Mouse (Mus musculus): ENCODE data around the gene Slc33a1.

Slc33a1 gene

DNA sequence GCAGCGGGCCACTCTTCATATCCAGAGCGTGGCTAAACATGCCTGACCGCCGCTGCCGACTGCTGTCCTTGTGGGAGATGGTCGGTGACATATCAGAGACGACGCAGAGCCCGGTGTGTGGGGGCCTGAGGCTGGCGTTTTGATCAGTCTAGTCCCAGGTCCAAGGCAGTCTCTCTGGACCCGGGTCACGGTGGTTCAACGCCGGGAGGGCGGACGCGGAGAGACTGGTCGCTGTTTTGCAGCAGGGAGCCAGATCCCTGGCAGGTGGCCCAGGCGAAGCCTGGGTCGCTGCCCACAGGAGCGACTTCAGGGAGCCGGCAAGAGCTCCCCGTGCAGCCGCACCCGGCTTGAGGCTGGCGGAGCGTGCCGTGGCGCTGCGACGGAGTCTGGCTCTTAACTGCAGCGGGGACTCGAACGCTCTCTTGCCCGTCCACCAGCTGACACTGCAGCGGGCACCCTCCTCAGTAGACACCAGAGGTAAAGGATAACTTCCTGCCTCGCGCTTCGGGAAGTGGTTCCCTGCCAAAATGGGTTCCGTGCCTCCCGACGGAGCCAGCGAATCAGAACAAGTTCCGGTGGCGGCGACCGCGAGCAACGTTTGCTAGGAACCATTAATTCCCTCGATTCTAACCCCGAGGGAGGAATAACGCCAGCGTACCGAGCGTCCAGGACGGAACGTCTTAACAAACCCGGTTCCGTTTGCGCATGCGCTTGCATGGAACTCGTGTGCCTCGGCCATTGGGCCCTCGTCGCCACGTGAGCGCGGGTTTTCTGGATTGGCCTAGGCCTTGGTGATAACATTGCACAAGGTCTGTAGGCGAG is at the start of gene Slc33a1:
Gene Slc33a1 (minus strand): TSS at position 669 of the 822 bp plus-strand sequence.
- peak; percentile 97 for DNase-seq

DNA sequence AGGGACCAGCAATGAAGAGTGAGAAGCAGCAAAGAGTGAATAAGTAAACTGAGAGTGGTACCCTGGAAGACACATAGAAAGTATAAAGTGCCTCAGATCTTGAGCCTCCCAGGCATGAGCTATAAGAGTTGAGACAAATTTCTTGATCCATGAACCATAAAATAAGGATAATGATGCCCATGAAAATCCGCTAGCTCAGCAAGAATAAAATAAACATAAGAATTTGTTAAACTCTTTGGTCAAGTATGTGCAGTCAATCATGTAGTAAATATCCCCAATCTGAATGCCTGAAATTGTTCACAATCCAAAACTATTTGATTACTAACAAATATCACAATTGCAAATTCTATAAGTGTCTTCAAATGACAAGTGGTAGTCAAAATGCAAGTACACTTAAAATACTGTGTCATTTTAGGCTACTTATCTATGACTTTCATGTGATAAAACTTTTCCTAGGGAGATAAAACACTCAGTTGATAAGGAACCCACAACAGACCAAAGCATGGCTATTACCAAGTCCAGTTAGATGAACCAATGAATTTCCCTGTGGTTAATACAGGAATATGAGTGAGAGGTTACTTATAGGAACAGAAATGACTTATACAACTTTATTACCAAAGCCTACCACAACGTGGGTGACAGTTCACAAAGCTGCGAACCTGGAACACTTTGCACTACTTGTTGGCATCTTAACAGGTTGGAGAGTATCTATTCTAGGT is 24.3 kb upstream of the Slc33a1 start:
- DNase-seq, result no peak

DNA sequence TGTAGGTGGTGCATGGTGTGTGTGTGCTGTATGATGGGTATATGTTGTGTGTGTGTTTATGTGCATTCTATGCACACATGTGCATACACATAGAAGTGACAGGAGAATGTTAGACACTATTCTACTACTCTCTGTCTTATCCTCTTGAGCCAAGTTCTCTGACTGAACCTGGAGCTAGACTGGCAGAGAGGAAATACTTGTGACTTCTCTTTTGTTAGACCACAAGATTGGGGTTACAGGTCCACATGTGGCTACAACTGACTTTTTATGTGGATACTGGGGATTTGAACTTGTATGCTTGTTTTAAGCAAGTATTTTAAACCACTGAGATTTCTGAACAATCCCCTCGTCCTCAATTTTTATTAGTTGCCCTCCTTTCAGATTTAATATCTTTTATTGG is 22.1 kb upstream of the Slc33a1 start:
- no peak for DNase-seq

DNA sequence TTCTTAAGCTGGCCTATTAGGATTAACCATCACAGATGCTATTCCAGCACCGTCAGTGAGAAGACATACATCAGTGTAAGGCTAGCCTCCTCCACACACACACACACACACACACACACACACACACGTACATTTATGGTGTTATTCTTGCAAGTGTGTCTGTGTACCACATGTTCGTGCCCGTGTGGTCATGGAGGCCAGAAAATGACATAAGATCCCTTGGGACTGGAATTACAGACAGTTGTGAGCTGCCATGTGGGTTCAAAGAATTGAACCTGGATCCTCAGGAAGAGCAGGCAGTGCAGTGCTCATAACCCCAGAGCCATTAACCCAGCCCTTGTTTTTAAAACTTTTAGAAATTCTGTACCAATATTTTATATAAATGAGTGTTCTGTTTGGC is 13.3 kb upstream of the Slc33a1 start:
- DNase-seq, result no peak

DNA sequence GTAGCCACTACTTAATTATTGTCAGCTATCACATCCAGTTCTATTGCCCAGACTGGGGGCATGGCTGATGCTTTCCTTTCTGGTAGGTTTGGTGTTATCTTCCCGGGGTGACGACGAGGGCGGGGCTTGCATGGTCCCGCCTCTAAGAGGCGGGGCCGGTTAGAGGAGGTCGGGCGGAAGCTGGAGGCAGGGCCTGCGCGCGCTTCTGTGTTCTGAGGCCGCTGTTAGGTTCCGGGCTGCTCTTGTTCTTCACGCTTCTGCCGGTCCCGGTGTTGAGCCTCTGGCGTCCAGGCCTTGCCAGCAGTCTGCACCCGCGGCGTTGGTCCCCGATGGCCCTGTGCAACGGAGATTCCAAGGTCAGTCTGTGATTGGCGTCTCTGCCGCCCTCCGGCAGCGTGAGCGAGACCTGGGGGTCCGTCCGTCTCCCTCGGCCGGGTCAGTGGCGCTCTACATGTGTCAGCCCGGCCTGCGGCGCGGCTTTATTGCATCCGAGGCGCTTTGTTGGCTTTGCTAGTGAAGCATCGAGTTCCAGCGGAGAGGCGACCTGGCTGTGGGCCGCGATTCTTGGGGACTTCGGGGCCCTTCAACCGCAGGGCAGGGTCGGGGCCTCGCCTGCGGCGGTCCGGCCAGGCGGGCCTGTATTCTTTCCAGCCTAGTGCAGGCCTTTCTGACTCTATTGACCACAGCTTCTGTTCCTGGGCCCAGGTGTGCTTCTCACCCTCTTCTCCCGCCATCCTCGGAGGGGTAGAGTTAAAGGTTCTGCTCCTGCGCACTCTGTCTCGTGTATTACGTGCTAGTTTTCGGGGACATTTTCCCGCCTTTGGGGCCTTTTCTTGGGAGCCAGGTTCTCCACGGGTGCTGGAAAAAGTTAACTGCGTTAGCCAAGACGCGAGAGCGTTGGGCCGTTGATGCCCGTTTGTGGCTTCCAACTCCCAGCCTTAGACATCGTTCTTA is 11.7 kb upstream of the Slc33a1 start, which contains the start of gene Gmps:
Gene Gmps (plus strand): TSS at position 152 of the 954 bp plus-strand sequence.
- DNase-seq, result peak; percentile 97

DNA sequence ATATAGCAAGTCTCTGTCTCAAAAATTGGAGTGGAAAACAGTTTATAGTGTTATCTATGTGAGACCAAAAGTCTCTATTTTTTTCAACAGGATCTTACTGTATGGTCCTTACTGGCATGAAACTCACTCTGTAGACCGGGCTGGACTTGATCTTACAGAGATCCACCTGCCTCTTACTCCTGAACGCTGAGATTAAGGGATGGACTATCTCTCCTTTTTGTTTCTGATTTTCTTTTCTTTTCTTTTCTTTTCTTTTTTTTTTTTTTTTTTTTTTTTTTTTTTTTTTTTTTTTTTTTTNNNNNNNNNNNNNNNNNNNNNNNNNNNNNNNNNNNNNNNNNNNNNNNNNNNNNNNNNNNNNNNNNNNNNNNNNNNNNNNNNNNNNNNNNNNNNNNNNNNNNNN is 1.4 kb upstream of the Slc33a1 start:
- DNase-seq, result no peak

DNA sequence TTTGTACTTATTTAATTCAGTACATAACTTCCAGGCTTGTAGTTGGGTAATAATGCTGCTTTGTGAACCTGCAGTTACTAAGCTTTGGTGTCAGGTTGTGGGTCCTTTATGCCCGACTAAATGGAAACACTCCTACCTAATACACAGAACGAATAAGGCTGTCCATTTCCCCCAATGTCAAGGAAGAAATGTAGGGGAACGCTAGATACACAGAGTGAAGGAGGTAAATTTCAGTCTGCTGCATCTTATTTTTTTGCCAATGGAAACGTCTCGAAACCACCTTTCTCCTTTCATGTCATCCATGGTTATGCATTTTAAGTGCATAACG is 318 bp upstream of the Slc33a1 start:
- no peak for DNase-seq

DNA sequence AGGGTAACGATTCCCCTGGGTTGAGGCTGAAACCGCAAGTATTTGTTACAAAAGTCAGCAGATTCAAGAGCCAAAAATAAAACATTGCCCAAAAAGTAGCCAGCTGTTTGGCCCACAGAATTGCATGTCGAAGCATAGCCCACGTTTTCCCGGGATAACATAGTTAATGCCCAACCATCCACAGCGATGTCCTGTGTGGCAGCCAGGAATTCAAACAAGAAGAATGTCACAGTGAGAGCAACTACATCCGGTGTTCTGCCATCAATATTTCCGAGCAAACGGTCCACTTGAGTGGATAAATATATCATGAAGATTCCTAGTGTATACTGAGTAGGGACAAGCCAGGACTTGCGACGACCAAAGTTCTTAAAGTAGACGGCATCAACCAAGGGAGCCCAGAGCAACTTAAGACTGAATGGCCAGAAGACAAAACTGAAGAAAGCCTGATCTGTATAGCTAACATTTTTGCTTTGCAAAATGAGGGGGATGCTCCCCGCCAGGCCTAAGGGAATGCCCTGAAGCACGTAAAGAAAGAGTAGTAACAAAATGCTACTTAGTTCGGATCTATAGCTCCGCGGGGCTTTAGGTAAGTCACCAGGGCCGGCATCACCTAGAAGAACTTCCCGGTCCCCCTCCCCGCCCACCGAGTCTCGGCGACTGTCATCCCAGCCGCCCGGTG is 1.0 kb downstream of the Slc33a1 start:
- DNase-seq, result peak; percentile 60

DNA sequence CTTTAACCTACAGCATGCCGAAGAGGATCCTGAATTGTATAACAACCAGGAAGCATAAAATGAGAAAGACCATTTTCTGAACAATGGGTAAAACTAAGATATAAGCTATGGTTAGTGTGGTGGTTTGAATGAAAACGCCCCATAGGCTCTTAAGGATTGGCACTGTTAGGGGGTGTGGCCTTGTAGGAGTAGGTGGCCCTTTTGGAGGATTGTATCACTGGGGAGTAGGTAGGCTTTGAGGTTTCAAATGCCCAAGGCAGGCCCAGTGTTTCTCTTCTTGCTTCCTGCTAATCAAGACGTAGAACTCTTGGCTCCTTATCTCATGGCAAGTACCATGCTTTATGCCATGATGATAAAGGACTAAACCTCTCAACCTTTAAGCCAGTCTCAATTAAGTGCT is 14.7 kb downstream of the Slc33a1 start:
- DNase-seq, result no peak

DNA sequence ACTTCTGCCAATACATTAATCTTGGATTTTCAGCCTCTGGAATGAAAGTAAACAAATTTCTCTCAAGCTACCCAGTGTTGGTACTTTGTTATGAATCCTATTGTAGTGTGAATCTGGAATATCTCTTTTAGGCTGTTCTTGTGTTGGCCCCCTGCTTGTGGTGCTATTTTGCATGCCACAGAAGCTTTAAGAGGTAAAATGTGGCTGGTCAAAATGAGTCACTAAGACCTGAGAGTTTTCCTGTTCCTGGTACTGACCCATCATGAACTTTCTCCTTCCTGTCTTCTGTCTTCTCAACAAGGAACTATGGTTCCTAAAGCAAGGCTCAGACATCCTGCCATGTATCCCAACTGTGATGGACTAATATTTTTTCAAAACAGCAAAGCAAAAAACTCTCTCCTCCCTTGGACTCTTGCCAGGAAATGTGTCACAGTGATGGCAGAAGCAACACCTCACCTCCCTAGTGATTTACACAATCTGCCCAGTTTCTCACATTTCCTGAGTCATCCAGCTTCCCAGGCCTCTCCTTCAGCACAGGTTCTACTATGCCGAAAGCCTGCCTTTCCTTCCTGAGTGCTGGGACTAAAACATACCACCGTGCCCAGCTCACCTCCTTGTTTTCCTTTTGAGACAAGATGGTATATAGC is 23.2 kb downstream of the Slc33a1 start:
- DNase-seq, result no peak

DNA sequence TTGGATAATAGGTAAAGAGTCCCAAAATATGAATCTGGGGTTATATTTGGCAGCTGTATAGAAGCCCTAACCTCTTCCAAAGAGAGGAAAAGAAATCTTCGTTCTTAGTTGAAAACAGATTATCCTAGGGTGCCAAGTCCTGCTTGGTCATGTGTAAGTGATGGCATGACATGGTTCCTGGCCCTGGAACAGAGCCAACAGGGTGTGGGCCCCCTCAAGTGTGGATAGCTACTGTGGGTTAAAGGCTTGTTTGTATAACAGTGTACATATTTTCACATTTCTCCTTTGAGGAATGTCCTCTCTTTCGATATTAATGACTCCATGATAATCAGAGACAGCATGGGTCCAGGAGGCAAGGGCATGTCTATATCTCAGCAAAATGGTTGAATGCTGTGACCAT is 25.6 kb downstream of the Slc33a1 start:
- no peak for DNase-seq

DNA sequence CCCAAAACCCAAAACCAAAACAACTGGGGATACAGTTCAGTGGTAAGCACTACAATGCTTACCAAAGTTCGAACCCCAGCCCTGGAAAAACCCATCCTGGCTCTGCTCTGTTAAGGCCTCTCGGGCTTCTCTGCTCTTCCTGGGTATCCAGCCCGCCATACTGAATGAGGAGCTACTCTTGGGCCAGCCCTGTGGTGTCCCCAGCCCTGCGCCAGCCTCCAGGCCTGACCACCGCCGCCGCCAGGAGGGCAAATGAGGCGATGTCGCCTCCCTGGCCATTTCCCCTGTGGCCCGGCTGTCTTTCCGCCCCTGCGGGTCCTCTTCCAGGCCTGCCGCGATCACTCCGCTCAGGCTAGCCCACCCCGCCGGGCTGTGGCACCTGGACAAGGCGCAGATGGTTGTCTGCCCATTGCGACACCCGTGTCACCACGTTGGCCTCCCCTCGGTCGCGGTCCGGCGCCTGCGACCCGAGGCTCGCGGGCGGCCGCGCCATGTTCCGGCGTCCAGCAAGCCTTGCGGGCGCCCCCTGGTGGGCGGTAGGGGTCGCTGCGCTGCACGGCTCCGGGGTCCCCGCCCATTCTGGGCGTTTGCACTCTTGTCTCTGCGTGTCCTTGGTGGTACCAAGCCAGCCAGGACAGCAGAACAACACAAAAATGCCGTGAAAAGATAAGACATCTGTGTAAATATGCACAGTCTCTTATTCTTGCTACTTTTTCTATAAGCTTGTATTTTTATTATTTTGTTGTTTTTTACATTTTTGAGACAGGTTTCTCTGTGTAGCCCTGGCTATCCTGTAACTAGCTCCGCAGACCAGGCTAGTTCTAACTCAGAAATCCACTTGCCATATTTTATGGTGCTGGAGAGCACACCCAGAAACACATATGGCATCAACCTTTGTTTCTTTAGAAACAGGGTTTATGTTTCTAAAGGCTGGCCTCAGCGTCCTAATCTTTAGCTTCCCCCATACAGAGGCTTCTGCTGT is 35.4 kb downstream of the Slc33a1 start, which contains the start of gene E130311K13Rik:
Gene E130311K13Rik (minus strand): TSS at position 595 of the 982 bp plus-strand sequence.
- DNase-seq, result peak; percentile 87

DNA sequence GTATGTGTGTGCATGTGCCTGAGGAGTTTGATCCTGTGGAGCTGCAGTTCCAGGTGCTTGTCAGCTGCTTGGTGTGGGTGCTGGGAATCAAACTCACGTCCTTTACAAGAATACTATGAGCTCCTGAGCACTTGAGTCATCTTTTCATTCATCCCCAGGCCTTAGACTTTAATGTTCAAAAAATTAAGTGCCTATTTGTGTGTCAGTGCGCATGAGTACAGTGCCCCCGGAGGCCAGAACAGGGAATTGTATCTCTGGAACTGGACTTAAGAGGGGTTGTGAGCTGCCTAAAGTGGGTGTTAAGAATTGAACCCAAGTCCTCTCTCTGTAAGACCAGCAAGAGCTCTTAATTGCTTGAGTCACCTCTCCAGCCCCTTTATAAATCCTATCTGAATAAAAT is 44.9 kb downstream of the Slc33a1 start:
- DNase-seq, result peak; percentile 43

DNA sequence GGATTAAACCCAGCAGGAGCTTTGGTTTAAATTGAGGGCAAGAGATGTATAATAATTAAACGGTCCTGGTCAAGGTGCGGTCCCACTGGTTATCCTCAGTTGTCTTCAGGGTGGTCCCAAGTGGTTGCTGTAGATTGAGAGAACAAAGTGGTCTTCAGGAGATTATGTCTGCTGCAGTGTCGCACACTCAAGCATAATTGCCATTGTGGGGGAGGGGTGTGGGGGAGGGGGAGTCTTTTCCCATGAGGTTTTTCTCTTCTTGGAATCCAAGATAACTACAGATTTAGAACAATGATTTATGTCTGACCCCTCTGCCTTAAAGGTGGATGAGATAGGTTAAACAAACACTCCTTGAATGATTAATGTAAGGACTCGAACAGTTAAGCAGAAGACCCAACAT is 54.3 kb downstream of the Slc33a1 start:
- no peak for DNase-seq

DNA sequence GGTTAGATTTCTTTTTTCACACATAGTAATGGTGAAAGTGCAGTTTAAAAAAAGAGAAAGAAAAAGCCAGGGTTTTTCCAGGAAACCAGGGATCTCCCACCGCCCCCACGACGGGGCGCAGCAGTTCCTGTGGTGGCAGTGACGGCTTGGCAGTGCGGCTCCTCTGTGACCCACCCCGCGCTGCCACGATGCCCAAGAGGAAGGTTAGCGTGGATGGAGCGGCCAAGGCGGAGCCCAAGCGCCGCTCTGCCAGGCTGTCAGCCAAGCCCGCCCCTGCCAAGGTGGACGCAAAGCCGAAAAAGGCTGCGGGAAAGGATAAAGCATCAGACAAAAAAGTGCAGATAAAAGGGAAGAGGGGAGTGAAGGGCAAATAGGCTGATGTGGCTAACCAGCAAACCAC is 59.3 kb downstream of the Slc33a1 start:
- DNase-seq, result no peak

DNA sequence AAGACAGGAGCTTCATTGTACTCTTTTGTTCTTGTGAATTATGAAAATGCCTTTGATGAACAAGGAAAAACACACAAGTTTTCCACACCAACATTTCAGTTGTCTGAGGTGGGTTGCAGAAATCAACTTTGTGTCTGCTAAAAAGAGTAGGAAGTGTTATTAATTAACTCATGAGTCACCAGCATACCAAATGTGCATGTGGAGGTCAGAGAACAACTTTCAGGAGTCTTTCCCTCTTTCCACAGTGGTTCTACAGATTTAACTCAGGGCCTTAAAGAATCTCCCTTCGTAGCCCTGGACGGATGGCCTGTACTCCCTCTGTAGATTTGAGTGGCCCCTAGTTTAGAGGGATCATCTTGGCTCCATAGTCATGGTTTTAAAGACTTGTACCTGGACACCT is 60.4 kb downstream of the Slc33a1 start:
- DNase-seq, result no peak

DNA sequence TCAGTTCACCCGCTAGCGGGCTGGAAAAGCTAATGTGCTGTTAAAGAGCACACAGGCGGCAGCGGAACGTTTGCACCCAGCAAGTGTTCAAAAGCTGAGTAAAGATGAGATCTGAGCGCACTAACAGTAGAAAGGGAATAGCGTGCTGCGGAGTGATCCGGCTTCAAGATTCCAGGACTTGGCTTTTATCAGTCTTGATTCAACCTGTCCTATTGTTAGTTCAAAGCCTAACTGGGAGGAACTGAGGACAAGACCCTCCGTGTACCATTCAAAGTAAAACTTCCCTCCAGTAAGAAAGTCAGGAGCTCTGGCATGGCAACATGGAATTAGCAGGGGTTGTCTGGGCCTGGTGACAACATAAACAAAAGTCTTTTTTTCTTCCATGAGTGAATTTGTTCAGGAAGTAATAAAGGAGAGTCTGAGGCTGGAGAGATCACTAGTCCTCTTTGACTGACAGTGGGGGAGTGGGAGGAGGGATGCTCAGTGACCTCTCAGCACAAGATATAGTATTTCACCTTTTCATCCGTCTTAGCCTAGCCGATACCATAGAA is 64.5 kb downstream of the Slc33a1 start:
- DNase-seq, result no peak

DNA sequence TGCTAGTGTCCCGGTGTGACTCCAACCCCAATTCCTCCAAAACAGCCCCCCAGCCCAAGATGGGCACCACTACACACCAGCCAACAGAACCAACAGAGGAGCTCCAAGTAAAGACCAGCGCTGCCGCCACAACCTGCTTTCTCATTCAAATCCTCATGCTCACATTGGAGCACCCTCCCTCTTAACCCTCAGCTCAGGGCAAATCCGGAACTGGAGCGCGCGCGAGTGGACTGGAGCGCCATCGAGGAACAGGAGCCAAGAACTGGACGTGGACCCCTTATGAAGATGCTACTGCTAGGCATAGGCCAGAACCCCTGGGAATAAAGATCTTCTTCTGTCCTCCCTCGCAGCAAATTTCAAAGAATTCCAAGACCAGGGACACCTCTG is 65.3 kb downstream of the Slc33a1 start, which contains the start of gene Plch1:
Gene Plch1 (minus strand): TSS at position 164 of the 387 bp plus-strand sequence.
- peak; percentile 50 for DNase-seq

DNA sequence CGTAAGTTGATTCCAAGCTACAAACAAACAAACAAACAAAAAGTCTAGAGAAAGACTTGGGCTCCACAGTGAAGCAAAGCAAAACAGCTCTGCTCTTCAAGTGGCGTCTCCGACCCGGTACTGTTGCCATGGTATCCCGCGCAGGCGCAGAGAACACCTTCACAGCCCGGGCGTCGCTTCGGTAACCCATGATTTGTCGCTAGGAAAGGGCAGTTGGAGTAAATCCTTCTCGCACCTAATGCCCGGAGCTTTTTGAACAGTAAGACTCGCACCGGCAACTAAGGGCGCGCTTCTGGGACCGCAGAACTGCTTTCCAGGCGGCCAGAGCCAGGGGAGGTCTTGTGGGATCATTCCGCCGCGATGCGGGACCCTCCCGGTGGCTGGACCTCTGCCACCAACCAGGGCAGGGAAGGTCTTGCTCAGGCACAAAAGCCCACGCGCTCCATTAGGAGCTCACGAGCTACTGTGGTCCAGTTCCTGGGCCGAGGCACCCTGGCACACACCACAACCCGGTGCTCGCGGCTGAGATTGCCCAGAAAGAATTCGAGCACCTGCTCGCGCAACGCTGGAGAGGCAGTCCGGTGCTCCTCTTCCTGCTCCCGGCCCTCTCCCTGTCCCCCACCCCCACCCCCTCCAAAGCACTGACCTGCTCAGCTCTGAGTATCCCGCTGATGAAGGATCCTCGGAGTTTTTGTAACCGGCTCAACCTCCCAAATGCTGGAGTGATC is 65.8 kb downstream of the Slc33a1 start:
- peak; percentile 59 for DNase-seq

DNA sequence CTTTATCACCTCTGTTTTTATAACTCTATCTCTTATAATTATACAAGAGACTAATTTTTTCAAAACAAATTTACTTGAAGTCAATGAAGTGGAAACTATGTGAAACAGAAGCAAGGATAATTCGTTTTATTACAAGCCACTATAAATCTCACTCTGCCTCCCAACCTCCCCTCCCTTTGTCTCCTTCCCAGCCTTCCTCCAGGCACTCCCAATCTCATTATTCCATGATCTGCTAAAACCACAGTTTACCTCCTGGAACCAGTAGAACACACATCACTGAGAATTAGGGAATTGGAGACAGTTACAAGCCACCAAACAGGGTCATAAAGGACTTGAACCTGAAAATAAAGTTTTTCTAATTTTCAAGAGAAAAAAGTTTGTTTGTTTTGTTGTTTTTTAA is 67.4 kb downstream of the Slc33a1 start:
- DNase-seq, result no peak
